Mouse (Mus musculus) CH12.LX (cell line): Measurements from ENCODE around the gene Snx32.

Experiments used
- BHLHE40 ChIP-seq: IDR thresholded peaks from 2 replicates; pipeline ENCODE4 v1.6.1; 2011; ENCODE audit warnings: mild to moderate bottlenecking, low read depth, low read length, improper control_type of control experiment
- CTCF ChIP-seq, 2 experiments: IDR thresholded peaks in 1 of 2; conservative IDR thresholded peaks in 1 of 2; 2 replicates each; pipeline ENCODE4 v1.5.1; 2011 to 2012; ENCODE audit warnings: low read depth in 2 of 2, low read length in 2 of 2, improper control_type of control experiment in 1 of 2, inconsistent platforms in 1 of 2, mild to moderate bottlenecking in 1 of 2, moderate library complexity in 1 of 2
- ELF1 ChIP-seq: IDR thresholded peaks from 2 replicates; pipeline ENCODE4 v1.6.1; 2014; ENCODE audit warnings: low read depth, mild to moderate bottlenecking, inconsistent platforms, low read length, improper control_type of control experiment
- EP300 ChIP-seq: IDR thresholded peaks from 2 replicates; pipeline ENCODE4 v1.6.1; 2011; ENCODE audit warnings: low read length, improper control_type of control experiment
- GABPA ChIP-seq: IDR thresholded peaks from 2 replicates; pipeline ENCODE4 v1.6.1; 2012; ENCODE audit warnings: low read depth, low read length, improper control_type of control experiment, inconsistent platforms; ENCODE audit not compliant: insufficient replicate concordance
- MAZ ChIP-seq: IDR thresholded peaks from 2 replicates; pipeline ENCODE4 v1.6.1; 2012; ENCODE audit warnings: low read depth, mild to moderate bottlenecking, inconsistent platforms, low read length, improper control_type of control experiment, moderate library complexity
- NRF1 ChIP-seq: IDR thresholded peaks from 2 replicates; pipeline ENCODE4 v1.6.1; 2014; ENCODE audit warnings: low read depth, mild to moderate bottlenecking, inconsistent platforms, low read length, improper control_type of control experiment, moderate library complexity
- RCOR1 ChIP-seq: conservative IDR thresholded peaks from 2 replicates; pipeline ENCODE4 v1.6.1; 2012; ENCODE audit warnings: low read depth, mild to moderate bottlenecking, inconsistent platforms, low read length, improper control_type of control experiment
- UBTF ChIP-seq: IDR thresholded peaks from 2 replicates; pipeline ENCODE4 v1.6.1; 2012; ENCODE audit warnings: low read depth, mild to moderate bottlenecking, inconsistent platforms, low read length, improper control_type of control experiment, moderate library complexity
- USF1 ChIP-seq: IDR thresholded peaks from 2 replicates; pipeline ENCODE4 v1.6.1; 2014; ENCODE audit warnings: low read depth, mild to moderate bottlenecking, inconsistent platforms, low read length, improper control_type of control experiment
- ZC3H11A ChIP-seq: IDR thresholded peaks from 2 replicates; pipeline ENCODE4 v1.6.1; 2012; ENCODE audit warnings: low read depth, mild to moderate bottlenecking, inconsistent platforms, low read length, improper control_type of control experiment
- ZMIZ1 ChIP-seq: IDR thresholded peaks from 2 replicates; pipeline ENCODE4 v1.6.1; 2012; ENCODE audit warnings: low read depth, mild to moderate bottlenecking, inconsistent platforms, low read length, improper control_type of control experiment
- ZNF384 ChIP-seq: IDR thresholded peaks from 2 replicates; pipeline ENCODE4 v1.6.1; 2012; ENCODE audit warnings: low read depth, low read length, improper control_type of control experiment, inconsistent platforms

DNA sequence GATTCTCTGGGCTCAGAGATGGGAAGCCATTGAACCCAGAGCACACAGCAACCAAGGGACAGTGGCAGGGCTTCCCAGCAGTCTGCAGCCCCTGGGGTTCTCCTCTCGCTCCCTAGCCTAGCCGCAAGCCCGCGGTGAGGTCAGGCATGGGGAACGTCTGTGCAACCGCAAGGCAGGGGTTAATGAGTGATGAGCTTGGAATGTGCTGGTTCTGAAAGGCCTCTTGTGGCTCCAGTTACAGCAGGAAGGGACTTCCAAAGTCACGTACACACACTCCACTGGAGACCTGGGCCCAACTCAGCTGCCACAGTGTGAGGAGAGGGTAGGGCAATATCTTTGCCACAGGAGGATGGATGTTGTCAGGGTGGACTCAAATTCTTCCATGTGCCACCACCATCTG lies 65.4 kb downstream of the Snx32 start:
- TF ChIP-seq UBTF (no peak), CTCF (conservative IDR thresholded peaks at IDR 0.05 in 1 of 2, IDR thresholded peaks at IDR 0.05 in 1 of 2; ENCODE audit: low read depth in 2 of 2, low read length in 2 of 2) (no peak), ELF1 (no peak), MAZ (no peak), ZC3H11A (no peak), EP300 (no peak), BHLHE40 (no peak), USF1 (no peak), ZMIZ1 (no peak), GABPA (no peak), RCOR1 (no peak), NRF1 (no peak), ZNF384 (no peak)
